Mouse (Mus musculus): ENCODE data around the gene Otud1. TPM values are rescaled to one million over a fixed set of nuclear protein-coding genes. Genes with fewer than 3 reads are reported as not detected.

Gene Otud1
- polyA plus RNA-seq, 1 experiment from 2014 or later = 1.7 TPM

GRCm38 (mm10) chr2:19657881-19658589, 483 bp downstream of the Otud1 start:
- no peaks in the 10 kb centered on the region for H3K9me3 ChIP-seq
- peak; percentile 91 for ATAC-seq (ENCODE audit: low read depth)
- peak overlapping the region; percentile 70 for H3K4me2 ChIP-seq
- no peaks in the 10 kb centered on the region for H3K36me3 ChIP-seq
- peak overlapping the region; percentile 85 for H3K9ac ChIP-seq
- H3K4me1 ChIP-seq (replicated peaks) = peaks cover 21% of the 10 kb centered on the region
- WGBS = under 1% methylated on average over 107 of the region's 108 CpGs
- peak overlapping the region; percentile 80 for H3K4me3 ChIP-seq
- peak overlapping the region; percentile 89 for H3K27ac ChIP-seq (replicated peaks)
- peaks cover 34% of the 10 kb centered on the region for H3K27me3 ChIP-seq

DNA sequence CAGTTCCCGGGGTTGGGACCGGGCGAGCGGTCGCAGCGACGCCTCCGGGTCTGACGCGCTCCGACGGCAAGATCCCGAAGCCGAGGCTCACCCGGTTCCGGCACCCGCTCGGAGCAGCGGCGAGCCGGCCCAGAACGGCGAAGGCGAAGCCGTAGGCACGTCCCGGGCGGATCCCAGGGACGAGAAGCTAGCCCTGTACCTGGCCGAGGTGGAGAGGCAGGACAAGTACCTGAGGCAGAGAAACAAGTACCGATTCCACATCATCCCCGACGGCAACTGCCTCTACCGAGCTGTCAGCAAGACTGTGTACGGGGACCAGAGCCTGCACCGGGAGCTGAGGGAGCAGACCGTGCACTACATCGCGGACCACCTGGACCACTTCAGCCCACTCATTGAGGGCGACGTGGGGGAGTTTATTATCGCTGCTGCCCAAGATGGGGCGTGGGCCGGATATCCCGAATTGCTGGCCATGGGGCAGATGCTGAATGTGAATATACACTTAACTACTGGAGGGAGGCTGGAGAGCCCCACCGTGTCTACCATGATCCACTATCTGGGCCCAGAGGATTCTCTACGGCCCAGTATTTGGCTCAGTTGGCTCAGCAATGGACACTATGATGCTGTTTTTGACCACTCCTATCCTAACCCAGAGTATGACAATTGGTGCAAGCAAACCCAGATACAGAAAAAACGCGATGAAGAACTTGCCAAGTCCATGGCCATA, 1.3 kb downstream of the Otud1 start:
- no peaks in the 10 kb centered on the region for H3K36me3 ChIP-seq
- H3K27me3 ChIP-seq = peaks cover 30% of the 10 kb centered on the region
- peak overlapping the region; percentile 80 for H3K4me3 ChIP-seq
- H3K27ac ChIP-seq (replicated peaks) = peak overlapping the region; percentile 89
- 3% methylated on average over 49 of the region's 49 CpGs for WGBS
- ATAC-seq (ENCODE audit: low read depth) = 0 out of 2 replicates have a peak, but pooled peaks have one; percentile 2
- peak overlapping the region; percentile 70 for H3K4me2 ChIP-seq
- peak overlapping the region; percentile 85 for H3K9ac ChIP-seq
- no peaks in the 10 kb centered on the region for H3K9me3 ChIP-seq
- peaks cover 21% of the 10 kb centered on the region for H3K4me1 ChIP-seq (replicated peaks)

- no peak overlapping the region for H3K27ac ChIP-seq (replicated peaks)
- no peak overlapping the region for H3K4me2 ChIP-seq
- no peaks in the 10 kb centered on the region for H3K9me3 ChIP-seq
- no peak overlapping the region for H3K9ac ChIP-seq
- no peaks in the 10 kb centered on the region for H3K36me3 ChIP-seq
- H3K4me1 ChIP-seq (replicated peaks) = peaks cover 25% of the 10 kb centered on the region
- ATAC-seq (ENCODE audit: low read depth) = no peak
- peaks cover 18% of the 10 kb centered on the region for H3K27me3 ChIP-seq
- no peak overlapping the region for H3K4me3 ChIP-seq
Measured at GRCm38 (mm10) chr2:19660875-19661274, 3.3 kb downstream of the Otud1 start.

DNA sequence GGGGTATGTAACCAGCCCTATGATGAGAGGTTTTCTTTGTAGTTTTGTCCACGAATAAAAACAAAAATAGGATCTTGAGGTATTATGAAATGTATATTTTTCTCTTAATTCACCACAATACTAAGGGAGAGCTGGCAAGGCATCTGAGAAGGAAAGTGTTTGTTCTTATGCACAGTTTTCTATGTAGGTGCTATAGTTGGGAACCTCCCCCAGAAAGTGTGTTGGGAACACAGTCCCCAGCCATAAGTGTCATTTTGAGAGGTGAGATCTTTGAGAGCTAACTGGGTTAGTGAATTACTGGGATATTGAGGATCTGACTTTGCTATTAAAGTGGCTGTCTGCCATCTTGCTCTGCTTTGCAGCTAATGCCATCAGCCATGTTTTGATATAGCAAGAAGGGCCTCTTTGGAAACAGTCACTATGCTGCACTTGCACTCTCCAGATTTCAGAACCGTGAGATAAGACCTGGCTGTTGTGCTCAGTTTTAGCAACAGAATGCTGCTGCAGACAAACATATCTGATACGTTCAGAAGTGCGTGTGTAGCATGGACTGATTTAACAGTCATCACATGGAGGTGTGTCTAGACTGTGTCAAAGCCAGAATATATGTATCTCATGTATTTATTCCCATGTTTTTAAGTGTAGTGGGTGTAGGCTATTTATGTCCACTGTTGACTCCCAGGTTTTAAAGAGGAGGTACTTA, 5.7 kb downstream of the Otud1 start:
- Histone ChIP-seq H3K4me2 (no peak overlapping the region), H3K4me1 (replicated peaks) (peaks cover 16% of the 10 kb centered on the region), H3K4me3 (no peak overlapping the region), H3K9ac (no peak overlapping the region), H3K27me3 (peaks cover 13% of the 10 kb centered on the region), H3K27ac (replicated peaks) (no peak overlapping the region), H3K9me3 (no peaks in the 10 kb centered on the region), H3K36me3 (no peaks in the 10 kb centered on the region)
- 86% methylated on average over 4 of the region's 4 CpGs for WGBS
- no peak for ATAC-seq (ENCODE audit: low read depth)

DNA sequence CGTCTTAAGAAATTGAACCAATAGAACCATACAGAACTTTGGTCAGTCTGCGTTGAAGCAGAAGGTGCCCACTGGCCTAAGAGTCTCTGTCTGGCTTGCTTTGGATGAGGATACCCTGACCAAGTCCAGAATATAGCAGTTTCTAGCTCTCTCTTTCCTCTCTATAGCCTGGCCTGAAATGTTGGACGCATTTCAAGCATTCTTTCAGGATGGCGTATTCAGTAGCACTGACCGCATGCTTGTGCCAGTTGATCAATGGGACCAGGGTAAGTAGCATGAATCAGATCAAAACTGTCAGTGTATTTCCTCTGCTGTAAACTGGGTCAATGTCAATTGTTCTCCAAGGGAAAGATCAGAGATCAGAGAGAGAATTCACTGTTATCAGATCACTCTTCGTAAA, 6.6 kb downstream of the Otud1 start:
- H3K9ac ChIP-seq = no peak overlapping the region
- H3K27me3 ChIP-seq = peaks cover 9% of the 10 kb centered on the region
- H3K27ac ChIP-seq (replicated peaks) = no peak overlapping the region
- no peak for ATAC-seq (ENCODE audit: low read depth)
- no peak overlapping the region for H3K4me3 ChIP-seq
- H3K9me3 ChIP-seq = no peaks in the 10 kb centered on the region
- H3K36me3 ChIP-seq = no peaks in the 10 kb centered on the region
- no peak overlapping the region for H3K4me2 ChIP-seq
- H3K4me1 ChIP-seq (replicated peaks) = peaks cover 8% of the 10 kb centered on the region
- WGBS = 68% methylated on average over 6 of the region's 6 CpGs

DNA sequence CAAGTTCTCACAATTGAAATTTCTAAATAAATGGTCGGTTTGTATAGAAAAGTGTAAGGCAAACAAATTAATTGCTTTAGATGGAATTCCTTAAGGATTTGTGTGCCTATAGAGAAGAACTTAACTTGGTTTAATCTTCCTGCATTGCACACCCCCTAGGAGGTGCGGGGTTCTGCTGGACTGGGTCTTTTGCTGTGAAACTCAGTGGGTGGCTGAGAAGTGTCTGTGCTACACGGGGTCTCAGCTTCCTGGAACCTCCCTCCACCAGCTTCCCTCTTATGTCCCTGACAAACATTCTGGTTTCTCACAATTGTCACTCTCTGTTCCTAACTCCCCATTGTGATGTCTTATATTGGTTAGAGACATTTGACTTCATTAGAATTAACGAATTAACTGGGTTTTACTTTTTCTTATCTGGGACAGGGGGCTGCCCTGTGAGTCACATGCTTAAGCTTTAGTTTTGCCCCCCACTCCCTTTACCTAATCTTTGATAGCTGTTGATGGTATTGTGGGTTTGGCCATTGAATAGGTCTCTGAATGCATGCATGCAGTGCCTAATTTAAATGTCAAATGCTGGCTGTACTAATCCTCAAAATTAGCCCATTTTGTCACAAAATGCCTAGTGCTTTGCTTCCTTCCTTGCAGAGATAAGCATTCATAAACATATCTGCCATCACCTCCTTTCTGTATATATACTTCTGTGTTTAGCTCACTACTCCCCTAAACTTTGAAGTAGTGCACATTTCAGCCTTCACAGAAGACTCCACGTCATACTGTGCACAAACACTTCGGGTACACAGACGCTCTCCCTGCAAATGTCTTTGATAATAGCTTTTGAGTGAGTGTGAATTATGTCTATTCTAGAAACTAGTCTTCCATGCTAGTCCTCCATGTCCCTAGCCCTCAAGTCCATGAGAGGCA, 7.3 kb downstream of the Otud1 start:
- 0 out of 2 replicates have a peak, but pooled peaks cover 4% of the 10 kb centered on the region for H3K4me1 ChIP-seq (replicated peaks)
- H3K27me3 ChIP-seq = peaks cover 4% of the 10 kb centered on the region; the same call in 1 of the 2 replicates
- no peak for ATAC-seq (ENCODE audit: low read depth)
- H3K9ac ChIP-seq = no peak overlapping the region
- no peak overlapping the region for H3K27ac ChIP-seq (replicated peaks)
- H3K9me3 ChIP-seq = no peaks in the 10 kb centered on the region
- no peak overlapping the region for H3K4me3 ChIP-seq
- WGBS = 50% methylated on average over 7 of the region's 7 CpGs
- no peak overlapping the region for H3K4me2 ChIP-seq
- H3K36me3 ChIP-seq = no peaks in the 10 kb centered on the region

DNA sequence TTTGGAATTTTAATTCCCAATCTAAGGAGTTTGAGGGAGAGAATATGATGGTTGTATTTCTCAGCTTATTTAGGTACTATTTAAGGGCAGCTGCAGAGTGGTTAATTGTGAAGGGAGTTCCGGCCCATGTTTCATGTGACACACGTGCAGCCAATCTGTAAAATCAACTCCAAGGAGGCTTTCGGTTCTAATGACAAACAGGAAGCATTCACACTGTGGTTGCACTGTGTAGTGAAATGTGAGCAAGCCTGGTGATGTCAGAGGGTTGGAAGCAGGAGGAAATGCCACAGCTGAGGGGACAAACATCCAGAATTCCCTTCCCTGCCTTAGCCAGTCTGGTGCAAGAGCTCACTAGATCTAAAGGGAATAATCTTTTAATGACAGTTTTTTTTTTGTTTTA, 8.3 kb downstream of the Otud1 start:
- no peak for ATAC-seq (ENCODE audit: low read depth)
- no peaks in the 10 kb centered on the region for H3K27me3 ChIP-seq
- no peaks in the 10 kb centered on the region for H3K9me3 ChIP-seq
- no peak overlapping the region for H3K9ac ChIP-seq
- 0 out of 2 replicates have a peak, but pooled peaks cover 4% of the 10 kb centered on the region for H3K4me1 ChIP-seq (replicated peaks)
- H3K27ac ChIP-seq (replicated peaks) = no peak overlapping the region
- no peak overlapping the region for H3K4me3 ChIP-seq
- H3K36me3 ChIP-seq = no peaks in the 10 kb centered on the region
- H3K4me2 ChIP-seq = no peak overlapping the region
- WGBS = 69% methylated on average over 3 of the region's 3 CpGs

DNA sequence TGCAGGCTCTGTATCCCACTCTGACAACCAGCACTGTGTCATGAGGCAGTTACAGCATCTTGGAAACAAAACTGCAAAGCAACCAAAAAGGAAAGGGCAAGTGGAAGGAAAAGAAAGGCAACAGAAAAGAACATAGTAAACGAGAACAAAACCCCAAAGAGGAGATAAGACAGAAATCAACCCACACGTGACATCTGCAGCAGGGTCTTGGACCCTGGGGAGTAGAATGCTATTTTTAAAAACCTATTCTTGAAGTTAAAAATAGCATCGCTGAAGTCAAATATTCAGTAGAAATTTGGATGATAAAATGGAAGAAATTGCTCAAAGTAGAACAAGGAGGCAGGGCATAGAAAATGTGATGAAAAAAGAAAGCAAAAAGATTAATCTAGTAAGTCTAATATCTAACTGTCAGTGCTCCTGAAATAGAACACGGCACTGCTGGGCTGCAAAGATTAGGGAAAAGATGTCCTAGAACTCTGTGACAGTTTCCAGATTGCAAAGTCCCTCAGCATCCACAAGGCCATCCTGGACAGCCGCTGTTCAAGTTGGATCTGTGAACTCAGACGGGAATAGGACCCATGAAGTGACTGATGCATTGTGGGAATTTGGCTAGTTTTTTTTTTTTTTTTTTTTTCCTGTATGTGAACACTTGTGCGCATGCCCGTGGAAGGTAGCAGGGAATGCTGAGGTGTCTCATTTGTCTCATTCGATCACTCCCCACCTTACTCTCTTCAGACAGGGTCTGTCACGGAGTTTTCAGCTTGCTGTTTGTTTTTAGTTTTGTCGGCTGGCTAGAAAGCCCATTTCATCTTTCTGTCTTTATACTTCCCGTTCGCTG, 13.5 kb downstream of the Otud1 start:
- Histone ChIP-seq H3K9me3 (no peaks in the 10 kb centered on the region), H3K27me3 (no peaks in the 10 kb centered on the region), H3K4me3 (no peak overlapping the region), H3K9ac (no peak overlapping the region), H3K4me2 (no peak overlapping the region), H3K4me1 (replicated peaks) (no peaks in the 10 kb centered on the region), H3K36me3 (no peaks in the 10 kb centered on the region), H3K27ac (replicated peaks) (no peak overlapping the region)
- 84% methylated on average over 13 of the region's 13 CpGs for WGBS
- no peak for ATAC-seq (ENCODE audit: low read depth)

DNA sequence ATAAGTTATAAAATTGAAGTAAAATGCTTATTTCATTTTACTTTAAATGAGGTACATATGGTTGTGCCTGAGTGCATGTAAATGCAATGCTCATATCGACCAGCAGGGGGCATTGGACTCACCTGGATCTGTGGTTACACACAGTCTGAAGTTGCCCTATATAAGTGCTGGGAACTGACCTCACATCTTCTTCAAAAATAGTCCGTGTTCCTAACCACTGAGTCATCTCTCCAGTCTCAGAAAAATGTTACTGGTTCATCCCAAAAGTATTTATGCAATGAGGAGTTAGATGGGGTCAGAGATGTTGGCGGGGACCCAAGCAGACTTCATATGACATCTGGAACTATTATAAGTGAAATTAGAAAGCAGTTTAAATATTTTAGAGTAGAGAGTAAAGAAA, 25.4 kb downstream of the Otud1 start:
- no peaks in the 10 kb centered on the region for H3K27me3 ChIP-seq
- 53% methylated on average over 3 of the region's 3 CpGs for WGBS

GRCm38 (mm10) chr2:19685489-19686147, 28.1 kb downstream of the Otud1 start:
- ATAC-seq (ENCODE audit: low read depth) = no peak
- no peak overlapping the region for H3K9ac ChIP-seq

More for the DNA sequence above, 25.4 kb downstream of the Otud1 start:
- Histone ChIP-seq H3K4me3 (no peak overlapping the region), H3K9me3 (no peaks in the 10 kb centered on the region), H3K27ac (replicated peaks) (no peak overlapping the region), H3K36me3 (no peaks in the 10 kb centered on the region), H3K4me2 (no peak overlapping the region), H3K4me1 (replicated peaks) (no peaks in the 10 kb centered on the region), H3K9ac (no peak overlapping the region)
- no peak for ATAC-seq (ENCODE audit: low read depth)

More at GRCm38 (mm10) chr2:19685489-19686147, 28.1 kb downstream of the Otud1 start:
- Histone ChIP-seq H3K4me2 (no peak overlapping the region), H3K4me1 (replicated peaks) (no peaks in the 10 kb centered on the region), H3K9me3 (no peaks in the 10 kb centered on the region), H3K36me3 (no peaks in the 10 kb centered on the region), H3K4me3 (no peak overlapping the region), H3K27ac (replicated peaks) (no peak overlapping the region), H3K27me3 (no peaks in the 10 kb centered on the region)
- WGBS = 64% methylated on average over 14 of the region's 14 CpGs

All from neural tube, embryonic 13.5 days (tissue).